Mouse (Mus musculus): Measurements from ENCODE around the gene Spo11. TPM values are rescaled to one million over a fixed set of nuclear protein-coding genes. Genes with fewer than 3 reads are reported as not detected.

Spo11 gene
- polyA plus RNA-seq, 1 experiment from 2014 or later: not detected

DNA sequence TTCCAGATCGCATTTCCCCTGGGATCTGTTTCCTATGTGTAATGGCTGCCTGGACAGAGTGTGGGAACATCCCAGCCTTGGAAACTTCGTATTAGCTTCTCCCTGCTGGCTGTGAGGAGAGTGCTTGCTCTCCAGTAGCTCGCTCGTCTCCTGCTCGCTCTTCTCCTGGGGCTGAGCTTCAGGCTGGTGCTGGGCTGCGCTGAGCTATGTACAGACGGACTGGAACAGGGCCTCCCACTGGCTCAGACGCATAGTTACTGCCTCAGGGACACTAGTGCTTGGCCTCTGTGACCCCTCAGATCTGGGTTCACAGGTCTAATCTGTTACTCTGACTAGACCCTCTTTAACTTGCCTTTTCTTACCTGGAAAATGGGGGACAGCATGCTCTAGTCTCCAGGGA is 46.9 kb downstream of the Spo11 start:
- no peaks in the 10 kb centered on the region for H3K9me3 ChIP-seq (ENCODE audit: control insufficient read depth)
- ATAC-seq: no peak
- TF ChIP-seq CTCF (IDR thresholded peaks at IDR 0.05; ENCODE audit: low read depth): no peak
- H3K27me3 ChIP-seq (replicated peaks; ENCODE audit: control insufficient read depth, insufficient read depth, low read length): no peaks in the 10 kb centered on the region
- peak overlapping the region; percentile 96 for H3K4me2 ChIP-seq (replicated peaks; ENCODE audit: low read depth)
- H3K9ac ChIP-seq (ENCODE audit: low read depth, low read length): no peak overlapping the region
- H3K4me1 ChIP-seq (replicated peaks; ENCODE audit: control insufficient read depth, insufficient read depth, low read length): peaks cover 20% of the 10 kb centered on the region
- H3K36me3 ChIP-seq (ENCODE audit: control insufficient read depth, insufficient read depth): peaks cover 20% of the 10 kb centered on the region; the same call in 1 of the 2 replicates
- H3K4me3 ChIP-seq (ENCODE audit: low read depth, low read length): peak overlapping the region; percentile 78
- 53% methylated on average over 8 of the region's 8 CpGs for WGBS
- H3K27ac ChIP-seq (ENCODE audit: low read depth, low read length): no peak overlapping the region; the same call in 1 of the 2 replicates

DNA sequence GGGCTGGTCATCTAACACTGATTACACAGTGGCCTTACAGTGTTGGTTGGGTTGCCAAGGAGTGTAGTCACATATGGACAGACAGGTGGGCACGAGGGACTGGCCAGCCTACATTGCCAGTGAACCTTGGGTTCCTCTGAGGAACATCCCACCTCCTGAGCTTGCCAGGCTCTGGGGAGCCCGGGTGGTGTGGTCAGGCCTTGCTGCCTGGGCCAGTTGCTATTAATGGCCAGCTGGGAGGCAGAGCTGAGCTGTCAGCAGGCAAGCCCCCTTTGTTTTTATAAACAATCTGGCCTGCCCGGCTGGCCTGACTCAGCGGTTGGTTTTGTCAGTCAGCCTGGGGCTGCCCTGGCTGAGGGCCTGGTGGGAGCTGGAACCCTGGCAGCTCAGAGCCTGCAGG is 47.4 kb downstream of the Spo11 start:
- ATAC-seq: no peak
- no peaks in the 10 kb centered on the region for H3K27me3 ChIP-seq (replicated peaks; ENCODE audit: control insufficient read depth, insufficient read depth, low read length)
- no peaks in the 10 kb centered on the region for H3K9me3 ChIP-seq (ENCODE audit: control insufficient read depth)
- peaks cover 20% of the 10 kb centered on the region for H3K4me1 ChIP-seq (replicated peaks; ENCODE audit: control insufficient read depth, insufficient read depth, low read length)
- WGBS: 48% methylated on average over 4 of the region's 4 CpGs
- H3K27ac ChIP-seq (ENCODE audit: low read depth, low read length): no peak overlapping the region; the same call in 1 of the 2 replicates
- H3K4me2 ChIP-seq (replicated peaks; ENCODE audit: low read depth): peak overlapping the region; percentile 96
- H3K9ac ChIP-seq (ENCODE audit: low read depth, low read length): no peak overlapping the region
- no peak overlapping the region for H3K4me3 ChIP-seq (ENCODE audit: low read depth, low read length)
- no peak for TF ChIP-seq CTCF (IDR thresholded peaks at IDR 0.05; ENCODE audit: low read depth)
- peaks cover 20% of the 10 kb centered on the region; the same call in 1 of the 2 replicates for H3K36me3 ChIP-seq (ENCODE audit: control insufficient read depth, insufficient read depth)

DNA sequence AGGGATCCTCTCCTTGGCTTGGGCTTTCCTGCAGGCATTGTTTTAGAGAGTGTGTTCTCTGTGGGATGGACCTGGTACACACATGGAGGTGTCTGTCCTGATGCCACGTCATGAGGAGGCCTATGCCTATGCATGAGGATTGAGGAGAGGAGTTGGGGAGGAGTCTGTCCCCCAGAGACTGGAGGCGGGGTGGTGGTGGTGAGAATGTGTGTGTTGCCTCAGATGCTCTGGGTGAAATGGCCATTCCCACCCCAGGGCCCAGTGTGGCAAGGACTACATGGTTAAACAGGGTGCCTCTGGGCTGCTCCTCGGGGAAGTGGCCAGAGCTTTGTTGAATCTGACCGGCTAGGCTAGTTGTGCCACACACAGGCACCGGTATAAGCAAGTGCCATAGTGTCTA is 48.8 kb downstream of the Spo11 start:
- ATAC-seq: no peak
- Histone ChIP-seq H3K4me1 (replicated peaks; ENCODE audit: control insufficient read depth, insufficient read depth, low read length) (peaks cover 16% of the 10 kb centered on the region), H3K27ac (ENCODE audit: low read depth, low read length) (peak overlapping the region; percentile 71), H3K27me3 (replicated peaks; ENCODE audit: control insufficient read depth, insufficient read depth, low read length) (no peaks in the 10 kb centered on the region), H3K4me3 (ENCODE audit: low read depth, low read length) (no peak overlapping the region), H3K9me3 (ENCODE audit: control insufficient read depth) (no peaks in the 10 kb centered on the region), H3K9ac (ENCODE audit: low read depth, low read length) (no peak overlapping the region), H3K4me2 (replicated peaks; ENCODE audit: low read depth) (peak overlapping the region; percentile 24), H3K36me3 (ENCODE audit: control insufficient read depth, insufficient read depth) (peaks cover 29% of the 10 kb centered on the region; the same call in 1 of the 2 replicates)
- 40% methylated on average over 5 of the region's 5 CpGs for WGBS
- TF ChIP-seq CTCF (IDR thresholded peaks at IDR 0.05; ENCODE audit: low read depth): no peak

DNA sequence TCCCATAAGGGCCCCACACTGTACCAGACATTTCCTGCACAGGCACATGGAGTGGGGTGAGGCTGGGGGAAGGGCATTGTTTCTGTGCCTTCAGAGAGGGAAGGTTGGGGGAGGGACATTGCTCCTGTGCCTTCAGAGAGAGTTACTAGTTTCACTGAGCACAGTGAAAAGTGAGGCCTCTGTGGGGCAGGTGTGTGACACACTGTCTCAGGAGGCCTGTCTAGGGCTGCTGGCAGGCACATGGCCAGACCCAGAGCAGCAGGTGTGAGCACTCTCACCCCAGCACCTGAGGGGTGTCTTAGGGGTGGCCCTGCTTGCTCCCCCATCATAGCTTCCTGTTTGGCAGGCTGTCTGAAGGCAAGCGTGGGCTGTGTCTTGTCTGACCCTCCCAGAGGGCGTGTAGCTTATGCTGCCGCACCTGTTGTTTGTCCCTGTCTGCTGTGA is 49.2 kb downstream of the Spo11 start:
- Histone ChIP-seq H3K9me3 (ENCODE audit: control insufficient read depth) (no peaks in the 10 kb centered on the region), H3K4me1 (replicated peaks; ENCODE audit: control insufficient read depth, insufficient read depth, low read length) (peaks cover 16% of the 10 kb centered on the region), H3K4me3 (ENCODE audit: low read depth, low read length) (no peak overlapping the region), H3K36me3 (ENCODE audit: control insufficient read depth, insufficient read depth) (peaks cover 32% of the 10 kb centered on the region; the same call in 1 of the 2 replicates), H3K27me3 (replicated peaks; ENCODE audit: control insufficient read depth, insufficient read depth, low read length) (no peaks in the 10 kb centered on the region), H3K9ac (ENCODE audit: low read depth, low read length) (no peak overlapping the region), H3K4me2 (replicated peaks; ENCODE audit: low read depth) (peak overlapping the region; percentile 24), H3K27ac (ENCODE audit: low read depth, low read length) (peak overlapping the region; percentile 71)
- WGBS: 21% methylated on average over 3 of the region's 3 CpGs
- TF ChIP-seq CTCF (IDR thresholded peaks at IDR 0.05; ENCODE audit: low read depth): 0 out of 2 replicates have a peak, but pooled peaks have one; percentile 7
- ATAC-seq: peak; percentile 83

DNA sequence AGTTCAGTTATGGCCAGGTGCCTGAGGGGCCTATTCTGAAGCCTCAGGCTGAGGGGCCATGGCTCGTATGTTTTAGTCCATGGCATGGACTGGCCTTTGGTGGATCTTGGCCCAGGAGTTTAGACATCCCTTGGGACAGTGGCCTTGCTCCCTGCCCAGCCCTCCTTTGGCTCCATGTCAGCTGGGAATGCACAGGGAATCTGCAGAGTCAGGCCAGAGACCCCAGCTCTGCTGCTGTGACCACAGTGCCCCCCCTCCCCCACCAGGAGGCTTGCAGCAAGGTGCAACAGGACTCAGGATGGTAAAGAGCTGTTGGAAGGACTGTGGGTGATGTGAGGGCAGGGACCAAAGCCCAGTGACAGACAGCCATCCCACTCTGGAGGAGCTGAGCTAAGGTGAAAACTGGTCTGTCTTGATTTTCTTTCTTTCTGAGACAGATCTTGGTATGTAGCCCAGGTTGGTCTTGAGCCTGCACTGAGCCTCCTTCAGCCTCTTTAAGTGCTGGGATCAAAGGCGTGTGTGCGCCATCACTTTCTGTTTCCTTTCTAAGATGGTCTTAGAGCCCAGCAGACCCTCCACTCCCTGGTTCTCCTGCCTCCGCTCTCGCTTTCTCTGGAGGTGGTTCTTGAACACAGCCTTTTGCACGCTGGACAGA is 49.8 kb downstream of the Spo11 start:
- Histone ChIP-seq H3K27ac (ENCODE audit: low read depth, low read length) (peak overlapping the region; percentile 71), H3K4me2 (replicated peaks; ENCODE audit: low read depth) (peak overlapping the region; percentile 24; the same call in 1 of the 2 replicates), H3K9ac (ENCODE audit: low read depth, low read length) (no peak overlapping the region), H3K27me3 (replicated peaks; ENCODE audit: control insufficient read depth, insufficient read depth, low read length) (no peaks in the 10 kb centered on the region), H3K9me3 (ENCODE audit: control insufficient read depth) (no peaks in the 10 kb centered on the region), H3K4me1 (replicated peaks; ENCODE audit: control insufficient read depth, insufficient read depth, low read length) (peaks cover 16% of the 10 kb centered on the region), H3K36me3 (ENCODE audit: control insufficient read depth, insufficient read depth) (peaks cover 38% of the 10 kb centered on the region), H3K4me3 (ENCODE audit: low read depth, low read length) (no peak overlapping the region)
- no peak for TF ChIP-seq CTCF (IDR thresholded peaks at IDR 0.05; ENCODE audit: low read depth)
- ATAC-seq: no peak
- WGBS: 76% methylated on average over 6 of the region's 6 CpGs

DNA sequence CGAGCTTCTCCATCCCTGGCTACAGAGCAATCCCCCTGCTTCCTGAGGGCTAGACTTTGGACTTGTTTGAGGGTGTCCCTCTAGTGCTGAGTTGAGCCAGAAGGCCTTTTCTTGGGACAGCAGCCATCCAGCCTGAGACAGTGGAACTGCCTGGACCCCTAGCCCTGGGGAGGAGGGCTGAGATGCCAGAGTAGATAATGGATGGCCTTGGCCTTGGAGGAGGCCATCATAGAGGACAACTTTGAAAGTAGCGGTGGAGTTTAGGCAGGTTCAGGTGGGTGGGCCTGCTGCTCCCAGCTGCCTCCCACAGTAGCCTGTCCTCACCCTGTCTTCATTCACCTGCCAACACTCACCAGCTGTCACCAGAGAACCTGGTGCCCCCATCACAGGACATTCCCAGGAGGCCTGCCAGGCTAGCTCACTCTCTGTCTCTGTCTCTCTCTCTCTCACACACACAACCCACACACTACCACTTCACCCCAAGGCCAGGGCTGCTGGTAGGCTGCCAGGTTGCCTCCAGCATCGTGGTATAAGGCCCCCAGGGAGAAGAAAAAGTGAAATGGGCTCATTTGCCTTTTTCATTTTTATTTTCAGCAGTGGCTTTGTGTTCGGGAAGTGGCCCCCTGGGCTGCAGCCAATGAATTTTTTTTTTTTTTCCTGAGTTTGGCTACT is 50.5 kb downstream of the Spo11 start:
- H3K4me3 ChIP-seq (ENCODE audit: low read depth, low read length): no peak overlapping the region
- peaks cover 16% of the 10 kb centered on the region for H3K4me1 ChIP-seq (replicated peaks; ENCODE audit: control insufficient read depth, insufficient read depth, low read length)
- H3K27me3 ChIP-seq (replicated peaks; ENCODE audit: control insufficient read depth, insufficient read depth, low read length): no peaks in the 10 kb centered on the region
- H3K9me3 ChIP-seq (ENCODE audit: control insufficient read depth): no peaks in the 10 kb centered on the region
- WGBS: 69% methylated on average over 4 of the region's 4 CpGs
- no peak for TF ChIP-seq CTCF (IDR thresholded peaks at IDR 0.05; ENCODE audit: low read depth)
- no peak overlapping the region for H3K9ac ChIP-seq (ENCODE audit: low read depth, low read length)
- H3K27ac ChIP-seq (ENCODE audit: low read depth, low read length): peak overlapping the region; percentile 71; the same call in 1 of the 2 replicates
- H3K4me2 ChIP-seq (replicated peaks; ENCODE audit: low read depth): no peak overlapping the region
- peaks cover 45% of the 10 kb centered on the region for H3K36me3 ChIP-seq (ENCODE audit: control insufficient read depth, insufficient read depth)
- ATAC-seq: no peak

Measured in intestine, postnatal 0 days (tissue).